Mouse (Mus musculus) thymus, adult 2 months (tissue): Measurements from ENCODE around the gene Cdsn. TPM values are rescaled to one million over a fixed set of nuclear protein-coding genes. Genes with fewer than 3 reads are reported as not detected.

ENCODE experiments used
- DNase-seq: peaks from one replicate; pipeline ENCODE4 v3.0.0; 2021
- H3K27ac ChIP-seq: fragments of 200-500 bp; 2 replicates; pipeline ENCODE4 v1.5.1; 2012; ENCODE audit warnings: low read length, control low read depth; ENCODE audit not compliant: control insufficient read depth, insufficient read depth
- H3K27me3 ChIP-seq: fragments of 200-500 bp; 2 replicates; pipeline ENCODE4 v1.6.1; 2012; ENCODE audit warnings: mild to moderate bottlenecking, low read length, moderate library complexity, mixed read lengths; ENCODE audit not compliant: control insufficient read depth, insufficient read depth
- H3K36me3 ChIP-seq: fragments of 200-500 bp; 2 replicates; pipeline ENCODE4 v1.6.1; 2012; ENCODE audit warnings: mild to moderate bottlenecking, low read length, moderate library complexity; ENCODE audit not compliant: control insufficient read depth, insufficient read depth
- H3K4me1 ChIP-seq: fragments of 200-500 bp; replicated peaks from 2 replicates; pipeline ENCODE4 v1.6.1; 2012; ENCODE audit warnings: low read length; ENCODE audit not compliant: control insufficient read depth, insufficient read depth
- H3K4me3 ChIP-seq: fragments of 200-500 bp; 2 replicates; pipeline ENCODE4 v1.5.1; 2012; ENCODE audit warnings: mild to moderate bottlenecking, low read length, control low read depth, moderate library complexity; ENCODE audit not compliant: control insufficient read depth, insufficient read depth
- CTCF ChIP-seq: fragments of 200-500 bp; IDR thresholded peaks from 2 replicates; pipeline ENCODE4 v1.5.1; 2012; ENCODE audit warnings: mild to moderate bottlenecking, control low read depth, low read length, moderate library complexity, borderline replicate concordance; ENCODE audit not compliant: control insufficient read depth, poor library complexity, insufficient read depth; ENCODE audit errors: extremely low read depth
- POLR2A ChIP-seq: fragments of 200-500 bp; IDR thresholded peaks from 2 replicates; pipeline ENCODE4 v1.6.1; 2012; ENCODE audit warnings: mild to moderate bottlenecking, low read length, control low read depth, moderate library complexity; ENCODE audit not compliant: control insufficient read depth, poor library complexity, insufficient read depth; ENCODE audit errors: extremely low read depth
- WGBS: fragments of 180-500 bp; shearing (Covaris S2); methylation state at CpG from one replicate; pipeline ENCODE4 v1.1.7; 2018; 5-methylcytosine and 5-hydroxymethylcytosine counted together
- polyA plus RNA-seq: library from polyadenylated mRNA; depleted of rRNA; stranded (reverse); fragments of >200 nt; gene quantifications from 2 replicates; pipeline ENCODE4 v1.2.3, GENCODE M21; 2012

The Cdsn gene
- polyA plus RNA-seq, 1 experiment, result 3.3 TPM

- Histone ChIP-seq H3K27ac (no peak overlapping the region), H3K36me3 (no peaks in the 10 kb centered on the region), H3K4me3 (no peak overlapping the region), H3K27me3 (no peaks in the 10 kb centered on the region), H3K4me1 (no peaks in the 10 kb centered on the region)
- TF ChIP-seq POLR2A (no peak), CTCF (no peak)
- WGBS, result 98% methylated on average over 4 of the region's 4 CpGs
- no peak for DNase-seq
These were observed 1.8 kb upstream of the Cdsn start for GRCm38 (mm10) chr17:35550143-35550494.

- Histone ChIP-seq H3K36me3 (no peaks in the 10 kb centered on the region), H3K27ac (no peak overlapping the region), H3K4me3 (no peak overlapping the region), H3K27me3 (no peaks in the 10 kb centered on the region), H3K4me1 (no peaks in the 10 kb centered on the region)
- no peak for DNase-seq
- 67% methylated on average over 8 of the region's 8 CpGs for WGBS
- no peak for TF ChIP-seq POLR2A
These were observed 1.1 kb upstream of the Cdsn start for GRCm38 (mm10) chr17:35550871-35551270.

GRCm38 (mm10) chr17:35554321-35554720 lies 2.4 kb downstream of the Cdsn start:
- WGBS, result 91% methylated on average over 5 of the region's 5 CpGs
- Histone ChIP-seq H3K27ac (no peak overlapping the region), H3K4me3 (no peak overlapping the region), H3K4me1 (no peaks in the 10 kb centered on the region), H3K27me3 (no peaks in the 10 kb centered on the region), H3K36me3 (no peaks in the 10 kb centered on the region)
- no peak for TF ChIP-seq CTCF
- TF ChIP-seq POLR2A, result no peak
- no peak for DNase-seq

- no peaks in the 10 kb centered on the region for H3K36me3 ChIP-seq
- no peak overlapping the region for H3K27ac ChIP-seq
- no peaks in the 10 kb centered on the region for H3K4me1 ChIP-seq
- WGBS, result 94% methylated on average over 18 of the region's 18 CpGs
- no peaks in the 10 kb centered on the region for H3K27me3 ChIP-seq
- H3K4me3 ChIP-seq, result no peak overlapping the region
- no peak for TF ChIP-seq POLR2A
- TF ChIP-seq CTCF, result no peak
- no peak for DNase-seq
These were observed 3.0 kb downstream of the Cdsn start for GRCm38 (mm10) chr17:35554761-35555397.

GRCm38 (mm10) chr17:35556186-35556765 lies 4.3 kb downstream of the Cdsn start:
- no peaks in the 10 kb centered on the region for H3K27me3 ChIP-seq
- DNase-seq, result no peak
- H3K27ac ChIP-seq, result no peak overlapping the region
- no peak for TF ChIP-seq POLR2A
- no peak for TF ChIP-seq CTCF
- H3K36me3 ChIP-seq, result no peaks in the 10 kb centered on the region
- 94% methylated on average over 13 of the region's 13 CpGs for WGBS
- no peak overlapping the region for H3K4me3 ChIP-seq
- no peaks in the 10 kb centered on the region for H3K4me1 ChIP-seq

GRCm38 (mm10) chr17:35556812-35557211 lies 4.9 kb downstream of the Cdsn start:
- TF ChIP-seq POLR2A, result no peak
- TF ChIP-seq CTCF, result peak; percentile 73; the same call in 1 of the 2 replicates
- Histone ChIP-seq H3K27me3 (no peaks in the 10 kb centered on the region), H3K4me1 (no peaks in the 10 kb centered on the region), H3K4me3 (no peak overlapping the region), H3K36me3 (no peaks in the 10 kb centered on the region), H3K27ac (no peak overlapping the region)
- DNase-seq, result peak; percentile 62
- WGBS, result 22% methylated on average over 5 of the region's 5 CpGs

- WGBS, result 83% methylated on average over 9 of the region's 9 CpGs
- TF ChIP-seq POLR2A, result no peak
- no peak for TF ChIP-seq CTCF
- DNase-seq, result no peak
- Histone ChIP-seq H3K36me3 (no peaks in the 10 kb centered on the region), H3K27me3 (no peaks in the 10 kb centered on the region), H3K4me1 (no peaks in the 10 kb centered on the region), H3K4me3 (no peak overlapping the region), H3K27ac (no peak overlapping the region)
These were observed 5.4 kb downstream of the Cdsn start for GRCm38 (mm10) chr17:35557351-35557750.
